Mouse (Mus musculus) olfactory bulb, adult 2 months (tissue): ENCODE data around the gene Clec3a.

Experiments
- CTCF ChIP-seq: fragments of 200-500 bp; IDR thresholded peaks from 2 replicates; pipeline ENCODE4 v1.5.1; 2012; ENCODE audit warnings: low read depth, mild to moderate bottlenecking, low read length, moderate library complexity; ENCODE audit not compliant: insufficient read depth
- POLR2A ChIP-seq: fragments of 200-500 bp; IDR thresholded peaks from 2 replicates; pipeline ENCODE4 v1.6.1; 2012; ENCODE audit warnings: mild to moderate bottlenecking, low read depth, low read length, moderate library complexity; ENCODE audit not compliant: insufficient read depth

- TF ChIP-seq POLR2A (no peak), CTCF (no peak)
These were observed 33.7 kb upstream of the Clec3a start for GRCm38 (mm10) chr8:114384189-114384588.
